Mouse (Mus musculus): ENCODE measurements around the gene Gng7.

Gng7 gene

GRCm38 (mm10) chr10:80901409-80902272, 113.1 kb downstream of the Gng7 start:
- in situ Hi-C loops (cut with MboI, MseI), result no loop called here

DNA sequence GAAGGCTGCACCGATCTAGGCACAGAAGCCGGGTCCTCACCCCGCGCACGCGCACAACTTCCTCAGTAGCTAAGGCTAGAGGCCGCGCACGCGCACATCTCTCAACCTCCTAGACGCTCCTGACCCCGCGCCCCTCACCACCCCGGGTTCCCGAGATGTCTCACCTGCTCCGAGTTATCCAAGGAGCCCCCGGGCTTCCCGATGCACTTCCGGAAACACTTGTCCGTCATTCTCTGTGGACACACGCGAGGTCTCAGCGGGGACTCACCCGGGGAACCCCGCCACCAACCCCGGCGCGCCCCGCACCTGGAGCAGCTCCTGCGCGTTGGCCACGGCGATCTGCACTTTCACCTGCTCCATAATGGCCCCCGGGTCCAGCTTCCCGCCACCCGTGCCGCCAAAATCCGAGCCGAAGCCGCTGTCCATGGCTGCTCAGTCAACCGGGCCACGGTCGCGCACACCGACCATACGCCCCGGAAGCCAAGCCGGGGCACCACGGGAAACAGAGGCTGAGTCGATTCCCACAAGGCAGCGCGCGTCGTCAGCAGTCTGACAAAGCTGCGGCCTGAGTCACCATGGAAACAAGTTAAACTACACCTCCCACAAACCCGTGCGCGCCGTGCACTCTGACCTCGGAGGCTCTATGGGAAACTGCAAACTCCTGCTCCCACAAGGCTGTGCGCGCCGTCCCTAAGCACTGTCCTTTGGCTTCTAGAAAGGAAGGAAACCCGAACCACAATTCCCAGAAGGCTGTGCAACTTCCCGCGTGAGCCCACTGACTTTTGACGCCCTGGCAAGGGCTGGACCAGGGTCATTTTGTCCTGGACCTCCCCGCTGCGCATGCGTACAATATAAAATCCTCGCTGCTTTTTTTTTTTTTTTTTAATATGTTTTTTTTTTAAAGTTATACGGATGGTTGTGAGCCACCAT, 114.2 kb downstream of the Gng7 start, which contains the start of gene Timm13:
Timm13 (minus strand) TSS at position 652 of the 930 bp plus-strand sequence.
- in situ Hi-C loops (cut with MboI, MseI), result no loop called here

- in situ Hi-C loops (cut with MboI, MseI), result no loop called here
These were observed 115.0 kb downstream of the Gng7 start for GRCm38 (mm10) chr10:80899591-80900317.

GRCm38 (mm10) chr10:80899074-80899473, 115.7 kb downstream of the Gng7 start:
- in situ Hi-C loops (cut with MboI, MseI), result no loop called here
